Mouse (Mus musculus) lung, postnatal 10 days (tissue): ENCODE results near the gene Tomm40.

ENCODE experiments used
- DNase-seq: peaks from one replicate; pipeline ENCODE4 v3.0.0; 2021

The Tomm40 gene

DNA sequence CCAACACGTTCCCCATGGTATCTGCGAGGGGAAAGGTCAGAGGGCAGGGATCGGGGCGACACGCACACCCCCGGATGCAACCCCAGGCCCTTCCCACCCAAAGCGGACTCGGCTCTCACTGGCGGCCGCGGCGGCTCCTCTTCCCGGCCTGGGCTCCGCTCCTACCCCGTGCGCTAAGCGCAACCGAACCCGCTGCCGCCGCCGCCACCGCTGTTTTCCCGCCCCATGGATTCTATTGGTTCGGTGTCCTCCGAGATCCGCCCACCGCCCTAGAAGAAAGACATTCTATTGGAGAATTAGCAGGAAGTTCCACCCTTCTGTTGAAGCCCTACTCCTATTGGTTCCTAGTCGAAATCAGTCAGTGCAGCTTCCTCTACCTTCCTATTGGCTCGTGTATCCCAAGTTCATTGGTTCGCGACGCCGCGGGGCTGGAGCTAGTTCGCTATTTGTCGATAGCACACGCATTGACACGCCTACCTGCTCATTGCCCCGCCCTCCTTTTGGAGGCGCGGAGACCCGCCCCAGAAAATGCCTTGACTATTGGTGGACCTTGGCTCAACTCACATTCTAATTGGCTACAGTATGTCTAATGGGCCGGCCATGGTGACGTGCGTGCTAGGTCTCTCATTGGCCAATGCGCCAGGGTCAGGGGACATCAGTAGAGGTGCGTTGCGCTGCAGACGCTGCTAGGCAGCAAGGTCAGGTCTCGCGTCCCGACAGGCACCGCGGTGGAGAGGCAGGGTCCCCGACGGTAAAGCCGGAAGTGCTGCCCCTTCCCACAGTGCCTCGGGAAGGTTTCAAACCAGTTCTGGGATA is at the start of gene Tomm40:
Gene Tomm40 (minus strand): TSS at position 200 of the 816 bp plus-strand sequence.
- peak; percentile 100 for DNase-seq

DNA sequence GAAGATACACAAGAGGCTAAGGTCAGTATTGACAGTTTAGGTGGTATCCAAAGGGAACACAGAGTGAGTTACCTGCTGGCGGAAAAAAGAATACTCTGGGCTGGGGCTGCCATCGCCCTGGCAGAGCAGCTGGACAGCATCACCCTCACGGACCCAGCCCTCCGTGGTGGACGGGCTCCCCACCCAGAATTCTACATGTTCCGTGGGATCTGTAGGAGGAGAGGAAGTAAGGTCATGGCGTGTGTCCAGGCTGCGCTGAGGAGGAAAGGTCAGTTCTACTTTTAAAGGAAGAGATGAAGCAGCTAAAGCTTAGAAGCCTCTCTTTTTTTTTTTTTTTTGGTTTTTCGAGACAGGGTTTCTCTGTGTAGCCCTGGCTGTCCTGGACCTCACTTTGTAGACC is 49.3 kb upstream of the Tomm40 start:
- no peak for DNase-seq

DNA sequence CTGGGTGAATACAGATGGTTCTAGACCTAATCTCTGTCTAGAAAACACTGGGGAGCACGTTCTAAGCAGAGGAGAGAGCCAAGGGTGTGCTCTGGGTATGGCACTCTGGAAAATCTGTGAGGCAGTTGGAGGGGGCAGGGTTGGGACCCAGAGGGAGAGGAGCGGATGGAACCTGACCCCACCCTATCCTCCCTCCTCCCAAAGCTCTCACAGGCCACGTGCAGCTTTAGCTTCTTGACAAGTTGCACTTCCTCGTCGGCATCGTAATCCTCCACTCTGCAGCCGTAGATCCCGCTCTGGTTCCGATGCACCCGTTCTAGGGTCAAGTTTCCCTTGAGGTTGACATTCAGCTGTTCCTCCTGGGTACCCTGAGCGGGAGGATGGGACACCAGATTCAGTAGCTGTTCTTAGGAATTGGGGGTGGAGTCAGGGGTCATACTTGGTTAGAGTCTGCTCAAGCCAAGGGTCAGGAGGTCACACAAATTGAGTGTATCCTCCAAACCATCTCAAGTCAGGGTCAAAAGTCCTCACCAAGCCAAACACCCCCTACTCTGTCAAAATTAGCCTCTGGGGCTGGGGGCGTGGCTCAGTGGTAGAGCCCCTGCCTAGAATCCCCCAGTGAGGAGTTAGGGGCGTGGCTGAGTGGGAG is 48.7 kb upstream of the Tomm40 start:
- peak; percentile 47 for DNase-seq

DNA sequence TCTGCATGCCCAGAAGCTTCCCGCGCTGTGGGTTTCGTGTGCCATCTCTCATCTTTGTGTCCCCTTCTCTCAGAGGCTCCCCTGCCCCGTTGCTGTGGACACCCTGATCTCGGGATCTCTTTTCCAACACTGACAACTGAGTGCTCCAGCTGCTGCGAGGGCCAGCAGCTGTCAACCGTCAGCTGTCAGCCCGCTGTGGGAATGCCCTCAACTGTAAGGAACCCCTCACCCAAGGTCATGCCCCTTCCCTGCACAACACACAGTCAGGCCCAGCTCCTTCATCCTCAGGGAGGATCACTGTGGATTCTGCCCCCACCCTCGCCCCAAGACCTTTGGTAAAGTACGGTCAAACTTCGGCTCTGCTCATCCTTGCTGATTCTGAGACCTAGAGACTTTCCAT is 47.0 kb upstream of the Tomm40 start:
- peak; percentile 47 for DNase-seq

DNA sequence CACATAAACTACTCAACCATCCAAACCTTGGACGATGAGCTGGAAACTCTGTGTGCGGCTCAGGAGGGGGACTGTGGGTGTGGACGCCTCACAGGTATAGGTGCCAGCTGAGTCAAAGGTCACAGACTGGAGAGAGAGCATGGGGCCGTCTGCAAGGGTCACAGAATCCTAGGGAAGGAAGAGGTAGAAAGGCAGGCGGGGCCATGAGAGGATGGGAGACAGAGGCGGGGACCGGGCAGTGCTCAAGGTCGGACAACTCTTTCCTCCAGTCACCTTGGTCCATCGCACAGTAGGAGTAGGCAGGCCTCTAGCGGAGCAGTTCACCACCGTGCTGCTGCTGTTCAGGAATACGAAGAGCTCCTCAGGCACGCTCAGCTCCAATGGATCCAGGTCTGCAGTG is 44.8 kb upstream of the Tomm40 start:
- DNase-seq: no peak

DNA sequence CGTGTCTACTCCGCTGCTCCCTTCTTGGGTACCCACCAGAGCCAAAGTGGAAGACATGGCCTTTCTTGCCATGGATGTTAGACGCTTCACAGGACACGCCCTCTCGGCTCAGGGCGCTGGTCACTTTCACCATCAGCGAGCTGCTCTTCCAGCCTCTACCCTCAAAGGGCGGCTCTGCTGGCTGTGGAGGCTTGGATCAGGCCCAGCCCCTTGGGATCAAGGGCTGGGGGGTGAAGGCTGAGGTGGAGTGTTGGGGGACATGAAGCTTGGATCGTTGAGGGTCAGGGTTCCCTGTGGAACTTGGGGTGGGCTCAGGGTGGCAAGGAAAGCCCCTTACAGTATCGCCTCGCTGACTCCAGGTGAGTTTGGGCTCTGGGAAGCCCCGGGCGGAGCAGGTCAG is 43.4 kb upstream of the Tomm40 start:
- DNase-seq: no peak

DNA sequence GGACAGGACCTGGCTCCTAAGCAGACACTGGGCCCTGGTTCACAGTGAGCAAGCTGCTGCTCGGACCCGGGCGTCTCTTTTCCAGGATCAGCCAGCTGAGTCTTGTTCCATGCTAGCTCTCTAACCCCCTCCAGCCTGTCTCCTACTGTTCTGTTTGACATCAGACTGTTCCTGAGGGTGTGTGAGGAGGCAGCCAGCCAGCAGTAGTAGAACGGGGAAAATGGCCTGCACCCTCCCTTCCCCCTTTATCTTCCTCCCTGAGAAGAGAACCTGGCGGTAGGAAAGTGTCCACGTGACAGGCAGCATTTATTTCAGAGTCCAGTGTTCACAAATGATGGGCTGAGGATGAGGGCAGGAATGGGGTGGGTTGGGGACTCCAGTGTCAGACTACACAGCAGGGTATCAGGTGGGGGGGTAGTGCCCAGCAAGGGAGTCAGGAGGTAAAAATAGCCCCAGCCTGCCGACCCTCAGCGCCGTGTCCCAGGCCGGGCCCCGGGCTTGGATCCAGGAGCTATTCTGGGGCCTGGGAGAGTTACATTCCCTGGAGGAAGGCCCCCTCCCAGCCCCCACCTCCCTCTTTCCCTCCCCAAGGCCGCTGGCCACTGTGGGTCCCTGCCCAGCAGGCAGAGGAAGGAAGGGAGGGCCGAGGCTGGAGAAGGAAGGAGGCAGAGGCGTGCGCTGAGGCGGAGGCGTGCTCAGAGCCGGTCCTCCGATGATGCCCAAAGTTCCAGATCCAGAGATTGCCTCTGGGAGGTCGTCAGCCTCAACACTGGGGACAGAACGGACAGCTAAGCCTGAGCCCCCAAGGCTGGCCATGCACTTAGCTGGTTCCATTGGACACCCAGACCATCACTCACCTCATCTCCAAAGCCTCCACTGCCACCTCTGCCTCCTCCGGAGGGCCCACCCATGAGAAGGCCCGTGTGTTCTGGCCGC is 40.9 kb upstream of the Tomm40 start:
- peak; percentile 88 for DNase-seq

DNA sequence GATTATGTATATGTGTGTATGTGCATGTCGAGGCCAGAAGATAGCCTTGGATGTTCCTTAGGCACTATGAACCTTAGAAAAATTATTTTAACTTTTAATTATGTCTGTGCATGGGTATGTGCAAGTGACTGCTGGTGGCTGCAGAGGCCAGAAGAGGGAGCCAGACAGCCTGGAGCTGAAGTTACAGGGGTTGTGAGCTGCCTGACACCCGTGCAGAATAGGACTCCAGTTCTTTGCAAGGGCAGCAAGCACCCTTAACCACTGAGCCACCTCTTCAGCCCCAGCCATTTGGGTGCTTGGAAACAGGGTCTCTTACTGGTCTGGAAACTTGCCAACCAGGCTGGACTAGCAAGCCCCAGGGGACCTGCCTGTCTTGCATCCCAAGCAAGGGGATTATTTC is 39.8 kb upstream of the Tomm40 start:
- peak; percentile 33 for DNase-seq

DNA sequence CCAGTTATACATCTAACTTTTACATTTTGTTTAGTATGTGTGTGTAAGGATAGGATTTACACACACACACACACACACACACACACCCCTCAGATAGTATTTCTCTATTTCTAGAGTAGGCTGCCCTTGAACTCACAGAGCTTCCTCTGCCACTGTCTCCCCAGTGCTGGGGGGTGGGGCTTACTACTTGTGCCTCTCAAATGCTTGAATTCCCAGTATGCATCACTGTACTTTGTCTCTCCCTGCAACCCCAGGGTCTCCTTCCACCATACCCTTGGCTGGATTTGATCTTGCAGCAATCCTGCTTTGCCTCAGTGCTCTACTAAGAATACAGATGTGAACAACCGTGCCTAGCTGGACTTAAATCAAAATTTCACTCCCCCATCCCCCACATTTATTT is 38.8 kb upstream of the Tomm40 start:
- DNase-seq: peak; percentile 31

DNA sequence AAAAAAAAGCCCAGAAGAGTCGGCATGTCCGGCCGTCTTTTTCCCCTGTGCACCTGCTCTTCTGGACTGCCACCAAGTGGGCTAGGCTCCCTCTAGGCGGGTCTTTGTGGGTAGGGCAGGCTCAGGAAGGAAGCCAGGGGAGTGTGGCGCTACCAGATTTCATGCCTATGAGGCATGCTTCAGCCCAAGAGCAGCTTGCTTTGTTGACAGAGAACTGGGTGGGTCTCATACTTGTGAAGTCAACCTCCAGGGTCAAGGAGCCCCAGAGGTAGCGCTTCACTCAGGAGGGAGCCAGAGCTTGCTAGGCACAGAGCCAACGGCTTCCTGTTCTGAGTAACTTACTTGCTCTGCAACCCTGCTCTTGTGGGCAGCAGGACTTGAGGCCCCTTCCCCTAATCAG is 38.3 kb upstream of the Tomm40 start:
- peak; percentile 85 for DNase-seq

DNA sequence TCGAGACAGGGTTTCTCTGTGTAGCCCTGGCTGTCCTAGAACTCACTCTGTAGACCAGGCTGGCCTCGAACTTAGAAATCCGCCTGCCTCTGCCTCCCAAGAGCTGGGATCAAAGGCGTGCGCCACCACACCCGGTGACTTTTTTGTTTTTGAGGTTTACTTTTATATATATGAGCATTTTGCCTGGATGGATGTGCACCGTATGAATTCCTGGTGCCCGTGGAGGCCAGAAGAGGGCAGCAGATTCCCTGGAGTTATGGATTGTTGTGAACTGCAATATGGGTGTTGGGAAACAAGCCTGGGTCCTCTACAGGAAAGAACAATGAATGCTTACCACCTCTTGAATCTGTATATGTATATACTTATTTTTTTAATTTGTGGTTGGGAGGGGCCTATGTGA is 37.4 kb upstream of the Tomm40 start:
- DNase-seq: peak; percentile 53

DNA sequence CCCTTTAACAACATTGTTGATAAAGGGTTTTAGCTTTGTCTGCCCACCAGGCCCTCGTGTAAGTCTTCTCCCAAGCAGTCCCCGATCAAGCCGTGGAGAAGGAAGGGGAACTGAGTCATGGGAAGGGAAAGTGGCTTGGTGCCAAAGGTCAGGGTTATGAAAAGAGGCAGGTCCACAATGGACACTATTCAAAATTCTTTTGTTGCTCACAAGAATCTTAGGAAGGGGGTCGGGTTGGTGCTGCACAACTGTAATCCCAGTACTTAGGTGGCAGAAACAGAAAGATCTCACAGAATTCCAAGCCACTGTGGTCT is 35.8 kb upstream of the Tomm40 start:
- DNase-seq: peak; percentile 34

DNA sequence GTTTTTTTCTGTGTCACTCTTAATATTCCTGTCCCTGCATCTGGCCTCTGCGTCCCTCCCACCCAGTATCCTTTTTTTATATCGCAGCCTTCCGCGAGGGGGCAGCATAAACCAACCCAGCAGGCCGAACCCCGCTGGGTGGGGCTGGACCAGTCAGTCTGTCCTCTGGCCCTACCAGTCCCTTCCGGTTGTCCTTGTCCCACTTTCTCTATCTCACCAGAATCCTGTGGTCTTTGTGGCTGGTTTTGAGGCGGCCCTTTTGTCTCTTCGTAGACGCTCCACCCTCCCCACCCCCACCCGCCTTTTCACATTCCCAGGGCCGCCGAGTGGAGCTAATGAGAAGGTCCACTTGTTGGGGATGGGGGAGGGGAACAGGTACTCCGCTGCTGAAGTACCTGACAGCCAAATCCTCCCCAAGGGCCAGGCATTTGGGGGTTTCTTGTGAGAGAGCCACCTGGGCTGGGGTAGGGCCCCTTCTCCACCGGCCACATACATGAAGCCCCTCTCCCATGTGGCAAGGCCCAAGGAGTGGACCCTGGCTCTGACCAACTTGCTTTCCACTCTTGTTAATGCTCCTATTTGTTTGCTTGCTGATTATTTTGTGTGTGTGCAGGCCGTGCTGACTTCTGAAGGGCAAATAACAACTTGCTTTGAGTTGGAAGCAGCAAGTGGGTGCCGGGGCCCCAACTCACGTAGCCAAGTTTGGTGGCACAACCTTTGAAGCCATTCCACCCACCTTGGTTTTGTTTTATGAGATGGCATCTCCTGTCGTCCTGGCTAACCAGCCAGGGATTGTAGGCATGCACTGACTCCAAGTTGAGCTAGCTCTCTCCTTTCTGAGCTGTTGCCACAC is 35.2 kb upstream of the Tomm40 start, which contains the start of gene Nectin2:
Gene Nectin2 (minus strand): TSS at position 267 of the 853 bp plus-strand sequence.
- DNase-seq: peak; percentile 96

DNA sequence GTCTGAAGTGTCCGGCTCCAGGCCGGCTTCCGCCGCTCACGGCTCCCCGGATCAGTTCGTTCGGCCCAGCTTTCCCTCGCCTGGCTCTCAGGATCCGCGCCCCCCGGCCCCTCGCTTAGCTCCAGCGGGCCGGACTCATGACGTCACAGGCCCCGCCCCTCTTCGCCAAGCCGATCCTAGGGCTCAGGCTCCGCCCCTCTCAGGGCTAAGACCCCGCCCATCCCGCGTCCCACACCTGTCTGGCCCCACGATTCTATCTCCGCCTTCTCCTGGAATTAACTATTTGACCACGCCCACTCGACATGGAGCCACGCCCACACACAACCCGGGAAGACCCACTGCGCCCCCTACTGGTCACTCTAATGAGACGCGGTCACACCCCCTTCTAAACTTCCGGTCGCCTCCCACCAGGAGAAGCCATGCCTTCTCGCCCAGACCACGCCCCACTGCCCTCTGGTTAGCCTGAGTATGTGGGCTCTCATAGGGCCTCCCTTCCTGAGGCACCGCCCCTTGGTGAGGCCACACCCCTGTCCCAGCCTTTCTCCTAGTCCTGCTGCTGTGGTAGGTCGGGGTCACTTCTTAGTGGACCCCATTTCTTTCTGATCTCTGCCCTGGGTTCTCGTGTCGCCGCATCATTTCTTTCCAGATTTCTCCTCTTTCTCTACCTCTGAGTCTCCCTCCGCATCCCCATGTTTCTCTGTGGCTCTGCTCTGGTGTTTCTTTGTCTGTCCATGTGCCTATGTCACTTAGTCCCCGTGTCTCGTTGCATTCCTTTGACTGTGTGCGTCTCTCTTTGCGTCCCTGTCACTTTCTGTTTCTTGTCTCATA is 34.4 kb upstream of the Tomm40 start:
- peak; percentile 100 for DNase-seq

DNA sequence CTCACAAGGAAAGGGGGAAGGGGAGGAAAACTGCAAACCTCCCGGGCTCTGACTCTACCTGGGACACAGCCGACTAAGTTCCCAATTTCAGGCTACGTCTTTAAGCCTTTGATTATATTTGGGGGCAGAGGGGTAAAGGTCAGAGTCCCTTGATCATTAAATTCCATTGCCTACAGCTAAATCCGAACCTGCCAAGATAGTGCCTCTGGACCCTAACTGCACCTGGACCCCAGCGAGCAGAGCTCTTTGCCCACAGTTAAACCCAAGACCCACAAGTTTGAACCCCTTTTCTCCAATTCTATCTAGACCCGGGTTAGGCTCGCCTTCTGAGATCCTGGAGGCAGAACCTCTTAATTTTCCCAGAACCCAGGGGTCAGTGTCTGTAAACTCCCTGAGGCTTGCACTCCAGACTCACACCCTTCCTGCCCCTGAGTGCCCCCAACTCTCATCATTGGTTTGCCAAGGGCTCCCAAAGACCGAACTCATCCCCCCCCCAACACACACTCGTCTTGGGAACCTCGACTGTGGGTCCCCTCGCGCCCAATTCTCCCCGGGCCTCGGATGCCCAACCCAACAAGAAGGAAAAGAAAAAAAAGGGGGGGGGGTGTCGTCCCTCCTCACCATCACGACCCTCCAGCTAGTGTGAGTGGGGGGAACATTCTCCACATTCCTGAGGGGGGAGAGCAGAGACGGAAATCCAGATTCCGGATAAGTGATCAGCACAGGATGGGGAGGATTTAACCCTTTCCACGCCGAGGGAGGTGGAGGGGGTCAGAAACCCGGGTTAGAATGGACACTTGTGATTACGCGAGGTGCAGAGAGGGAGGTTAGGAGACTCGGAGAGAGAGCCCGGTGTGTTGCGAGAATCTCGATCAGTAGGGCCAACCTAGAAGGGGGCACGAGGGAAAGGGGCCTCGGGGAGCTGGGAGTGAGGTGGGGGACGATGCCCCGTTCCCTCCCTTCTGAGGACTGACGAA is 33.3 kb upstream of the Tomm40 start:
- peak; percentile 68 for DNase-seq

DNA sequence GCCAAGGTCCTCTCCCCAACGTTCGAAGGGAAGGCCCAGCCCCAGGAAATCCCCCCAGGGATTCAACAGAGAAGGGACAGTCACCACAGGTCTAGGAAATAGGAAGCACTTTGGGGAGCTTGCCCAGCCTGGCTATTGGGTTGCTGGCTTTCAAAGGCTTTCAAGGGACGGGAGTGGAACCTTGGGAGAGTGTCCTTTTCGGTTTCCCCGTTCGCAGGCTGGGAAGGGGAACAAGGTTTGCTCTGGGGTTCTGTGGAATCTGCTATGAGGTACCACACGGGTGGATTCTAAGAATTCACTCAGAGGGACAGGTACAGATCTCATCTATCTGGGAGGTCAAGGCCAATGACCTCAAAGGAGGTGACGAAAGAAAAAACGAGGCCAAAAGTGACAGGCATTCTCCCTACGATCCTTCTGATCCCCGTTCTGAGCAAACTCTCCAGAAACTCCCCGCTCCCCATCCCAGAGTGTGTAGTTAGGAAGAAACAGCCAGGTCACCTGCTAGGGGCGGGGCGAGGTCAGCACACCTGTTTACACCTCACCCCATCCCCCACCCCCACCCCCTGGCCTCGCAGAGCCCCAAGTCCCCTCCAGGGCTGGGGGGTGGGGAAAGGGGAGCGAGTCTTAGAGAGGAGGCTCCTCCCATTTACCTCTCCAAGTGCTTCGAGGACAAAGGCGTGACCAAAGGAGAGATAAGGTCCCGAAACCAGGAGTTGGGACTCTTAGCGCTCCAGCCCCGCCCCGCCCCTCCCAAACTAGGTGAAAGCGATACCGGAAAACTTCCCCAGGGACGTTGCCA is 32.4 kb upstream of the Tomm40 start:
- peak; percentile 75 for DNase-seq

DNA sequence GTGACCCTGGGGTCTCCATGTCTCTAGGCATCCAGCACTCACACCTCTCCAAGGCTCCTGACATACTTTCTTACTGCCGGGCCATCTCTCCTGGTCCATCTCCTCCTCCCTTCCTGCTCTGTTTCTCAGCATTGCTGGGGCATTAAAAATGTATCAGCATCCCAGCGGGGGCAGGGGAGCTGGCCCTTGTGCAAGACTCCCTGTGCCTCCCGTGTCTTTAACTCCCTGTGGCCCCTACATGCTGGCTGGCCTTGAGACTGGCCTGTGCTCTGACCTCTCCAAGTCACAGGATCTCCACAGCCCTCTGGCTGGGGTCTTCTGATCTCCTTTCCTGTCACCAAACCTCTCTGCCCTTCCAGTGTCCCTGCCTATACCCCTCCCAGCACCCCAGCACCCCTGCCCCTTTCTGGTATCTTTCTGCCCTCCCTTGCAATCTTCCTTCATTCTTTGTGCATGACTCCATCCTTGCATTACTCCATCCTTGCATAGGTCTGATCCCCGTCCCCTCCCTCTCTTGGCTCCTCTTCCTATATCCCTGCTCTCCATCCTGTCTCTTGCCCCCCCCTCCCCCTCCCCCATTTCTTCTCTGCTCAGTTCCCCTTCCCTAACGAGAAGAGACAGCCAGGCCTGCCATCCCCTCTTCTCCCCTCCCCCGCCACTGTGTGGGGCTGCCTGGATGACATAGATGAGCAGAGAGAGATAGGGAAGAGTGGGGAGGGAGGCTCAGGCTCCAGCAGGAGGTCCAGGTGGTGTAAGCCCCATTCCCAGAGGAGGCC is 31.4 kb upstream of the Tomm40 start:
- DNase-seq: no peak

DNA sequence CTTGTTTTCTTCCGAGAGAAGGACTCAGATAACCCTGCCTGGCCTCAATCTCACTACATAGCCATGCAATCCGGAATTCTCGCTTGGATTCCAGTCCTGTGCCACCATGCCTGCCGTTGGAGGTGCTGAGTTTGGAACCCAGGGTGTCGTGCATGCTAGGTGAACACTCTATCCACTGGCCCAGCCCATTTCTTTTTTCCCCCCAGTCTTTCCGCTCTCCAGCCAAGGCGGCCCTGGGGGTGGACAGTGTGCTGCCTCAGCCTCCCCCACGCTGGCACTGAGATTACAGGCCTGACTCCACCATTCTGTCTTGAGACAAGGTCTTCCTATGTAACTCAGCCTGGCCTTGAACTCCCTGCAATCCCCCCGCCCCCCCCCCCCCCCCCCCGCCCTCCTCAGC is 30.7 kb upstream of the Tomm40 start:
- DNase-seq: no peak
